Mouse (Mus musculus): ENCODE measurements around the gene Cct6b. TPM values are rescaled to one million over a fixed set of nuclear protein-coding genes. Genes with fewer than 3 reads are reported as not detected.

Gene Cct6b
- 0.16 and 0.23 TPM in 2 replicates for polyA plus RNA-seq (2015; fragmentation: Nextera tagmentation; extraction: Ambion mirVana)

- Histone ChIP-seq H3K4me3 (replicated peaks; ENCODE audit: low read length) (peak within 1 kb of the TSS; percentile 83), H3K9ac (ENCODE audit: low read length) (peak within 1 kb of the TSS; percentile 86), H3K36me3 (ENCODE audit: control insufficient read depth, insufficient read depth, low read length) (peaks cover 3% of the 10 kb centered on the region; the same call in 1 of the 2 replicates), H3K4me2 (ENCODE audit: low read depth, low read length) (peak within 1 kb of the TSS; percentile 99), H3K4me1 (ENCODE audit: control insufficient read depth, insufficient read depth, low read length) (peaks cover 14% of the 10 kb centered on the region), H3K9me3 (replicated peaks; ENCODE audit: control insufficient read depth, low read length) (peaks cover 4% of the 10 kb centered on the region; the same call in 1 of the 2 replicates), H3K27ac (ENCODE audit: low read length) (peak within 1 kb of the TSS; percentile 91), H3K27me3 (ENCODE audit: control insufficient read depth, insufficient read depth, low read length) (no peaks in the 10 kb centered on the region)
- under 1% methylated on average over 44 of the region's 44 CpGs for WGBS
- peak; percentile 99 for ATAC-seq (ENCODE audit: insufficient read depth, low FRiP score)
These were observed at the start of gene Cct6b, which contains the start of gene Zfp830 for GRCm38 (mm10) chr11:82763742-82764437. TSS of gene Cct6b (minus strand) at chr11:82764321. TSS of gene Zfp830 (plus strand) at chr11:82764345.

DNA sequence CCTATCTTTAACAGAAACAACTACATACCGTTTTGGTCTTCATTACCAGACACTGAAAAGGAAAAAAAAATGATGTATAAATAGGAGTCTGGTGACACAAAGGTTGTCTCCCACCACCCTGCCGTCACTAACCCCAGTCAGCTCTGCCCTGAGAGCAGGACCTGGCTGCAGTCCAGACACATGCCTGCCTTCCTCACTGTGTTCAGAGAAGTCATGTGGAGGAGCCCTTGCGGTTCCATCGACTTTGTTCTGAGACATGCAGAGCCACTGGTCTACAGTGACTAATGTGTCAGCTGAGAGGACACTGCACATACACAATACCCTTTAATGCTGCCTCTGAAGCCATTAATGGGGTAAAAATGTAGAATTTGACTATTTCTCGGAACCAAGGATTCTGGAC lies 44.4 kb upstream of the Cct6b start:
- Histone ChIP-seq H3K4me1 (ENCODE audit: control insufficient read depth, insufficient read depth, low read length) (peaks cover 6% of the 10 kb centered on the region; the same call in 1 of the 2 replicates), H3K9ac (ENCODE audit: low read length) (no peak overlapping the region), H3K4me3 (replicated peaks; ENCODE audit: low read length) (no peak overlapping the region), H3K27ac (ENCODE audit: low read length) (no peak overlapping the region), H3K9me3 (replicated peaks; ENCODE audit: control insufficient read depth, low read length) (no peaks in the 10 kb centered on the region), H3K36me3 (ENCODE audit: control insufficient read depth, insufficient read depth, low read length) (no peaks in the 10 kb centered on the region; the same call in 1 of the 2 replicates), H3K4me2 (ENCODE audit: low read depth, low read length) (no peak overlapping the region), H3K27me3 (ENCODE audit: control insufficient read depth, insufficient read depth, low read length) (no peaks in the 10 kb centered on the region)
- no peak for ATAC-seq (ENCODE audit: insufficient read depth, low FRiP score)
- WGBS = 76% methylated on average over 5 of the region's 5 CpGs

DNA sequence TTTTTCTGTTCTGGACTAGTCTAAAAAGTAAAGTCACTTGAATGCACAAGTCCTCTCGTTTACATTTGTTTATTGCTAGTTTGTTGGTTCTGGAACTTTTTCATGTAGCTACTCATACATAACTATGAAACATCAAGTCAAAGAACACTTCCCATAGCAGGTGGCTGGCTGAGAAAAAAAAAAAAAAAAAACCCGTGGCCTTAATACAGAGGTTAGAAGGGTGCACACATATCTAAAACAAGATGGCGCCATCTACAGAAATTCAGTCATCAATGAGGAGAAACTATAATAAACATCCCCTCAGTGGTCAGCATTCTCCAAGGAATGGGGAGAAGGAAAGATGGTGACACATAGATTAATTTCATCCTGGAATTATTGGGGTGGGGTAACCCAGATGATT lies 43.2 kb upstream of the Cct6b start:
- WGBS = 71% methylated on average over 3 of the region's 3 CpGs
- no peak overlapping the region for H3K9ac ChIP-seq (ENCODE audit: low read length)
- 0 out of 2 replicates have a peak, but pooled peaks cover 2% of the 10 kb centered on the region for H3K4me1 ChIP-seq (ENCODE audit: control insufficient read depth, insufficient read depth, low read length)
- H3K27me3 ChIP-seq (ENCODE audit: control insufficient read depth, insufficient read depth, low read length) = no peaks in the 10 kb centered on the region
- no peak overlapping the region for H3K4me3 ChIP-seq (replicated peaks; ENCODE audit: low read length)
- H3K36me3 ChIP-seq (ENCODE audit: control insufficient read depth, insufficient read depth, low read length) = no peaks in the 10 kb centered on the region; the same call in 1 of the 2 replicates
- no peak overlapping the region for H3K4me2 ChIP-seq (ENCODE audit: low read depth, low read length)
- no peak for ATAC-seq (ENCODE audit: insufficient read depth, low FRiP score)
- H3K27ac ChIP-seq (ENCODE audit: low read length) = no peak overlapping the region
- no peaks in the 10 kb centered on the region for H3K9me3 ChIP-seq (replicated peaks; ENCODE audit: control insufficient read depth, low read length)

GRCm38 (mm10) chr11:82806656-82807055 lies 42.5 kb upstream of the Cct6b start:
- H3K9ac ChIP-seq (ENCODE audit: low read length) = no peak overlapping the region
- 0 out of 2 replicates have a peak, but pooled peaks cover 2% of the 10 kb centered on the region for H3K4me1 ChIP-seq (ENCODE audit: control insufficient read depth, insufficient read depth, low read length)
- no peaks in the 10 kb centered on the region for H3K27me3 ChIP-seq (ENCODE audit: control insufficient read depth, insufficient read depth, low read length)
- H3K36me3 ChIP-seq (ENCODE audit: control insufficient read depth, insufficient read depth, low read length) = no peaks in the 10 kb centered on the region; the same call in 1 of the 2 replicates
- no peak overlapping the region for H3K4me3 ChIP-seq (replicated peaks; ENCODE audit: low read length)
- no peak for ATAC-seq (ENCODE audit: insufficient read depth, low FRiP score)
- WGBS = 47% methylated on average over 3 of the region's 3 CpGs
- H3K4me2 ChIP-seq (ENCODE audit: low read depth, low read length) = no peak overlapping the region
- H3K9me3 ChIP-seq (replicated peaks; ENCODE audit: control insufficient read depth, low read length) = no peaks in the 10 kb centered on the region
- no peak overlapping the region for H3K27ac ChIP-seq (ENCODE audit: low read length)

DNA sequence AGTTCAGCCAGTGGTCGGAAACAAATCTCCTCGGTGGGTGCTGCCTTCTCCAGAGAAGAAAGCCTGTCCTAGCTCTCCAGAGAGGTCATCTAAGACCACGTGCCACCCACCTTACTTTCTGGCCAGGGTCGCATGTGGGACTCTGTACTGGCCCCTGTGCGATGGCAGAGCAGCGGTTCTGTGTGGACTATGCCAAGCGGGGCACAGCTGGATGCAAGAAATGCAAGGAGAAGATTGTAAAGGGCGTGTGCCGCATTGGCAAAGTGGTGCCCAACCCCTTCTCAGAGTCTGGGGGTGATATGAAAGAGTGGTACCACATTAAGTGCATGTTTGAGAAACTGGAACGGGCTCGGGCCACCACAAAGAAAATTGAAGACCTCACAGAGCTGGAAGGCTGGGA lies 19.3 kb upstream of the Cct6b start:
- Histone ChIP-seq H3K4me3 (replicated peaks; ENCODE audit: low read length) (no peak overlapping the region), H3K4me2 (ENCODE audit: low read depth, low read length) (no peak overlapping the region), H3K4me1 (ENCODE audit: control insufficient read depth, insufficient read depth, low read length) (peaks cover 16% of the 10 kb centered on the region), H3K9me3 (replicated peaks; ENCODE audit: control insufficient read depth, low read length) (no peaks in the 10 kb centered on the region), H3K9ac (ENCODE audit: low read length) (no peak overlapping the region), H3K27ac (ENCODE audit: low read length) (0 out of 2 replicates have a peak overlapping the region, but pooled peaks have one; percentile 25), H3K27me3 (ENCODE audit: control insufficient read depth, insufficient read depth, low read length) (no peaks in the 10 kb centered on the region), H3K36me3 (ENCODE audit: control insufficient read depth, insufficient read depth, low read length) (peaks cover 21% of the 10 kb centered on the region)
- WGBS = 84% methylated on average over 11 of the region's 11 CpGs
- no peak for ATAC-seq (ENCODE audit: insufficient read depth, low FRiP score)

- H3K9ac ChIP-seq (ENCODE audit: low read length) = peak overlapping the region; percentile 84
- H3K4me3 ChIP-seq (replicated peaks; ENCODE audit: low read length) = peak overlapping the region; percentile 64
- no peaks in the 10 kb centered on the region for H3K27me3 ChIP-seq (ENCODE audit: control insufficient read depth, insufficient read depth, low read length)
- peaks cover 16% of the 10 kb centered on the region for H3K4me1 ChIP-seq (ENCODE audit: control insufficient read depth, insufficient read depth, low read length)
- H3K27ac ChIP-seq (ENCODE audit: low read length) = peak overlapping the region; percentile 96
- H3K36me3 ChIP-seq (ENCODE audit: control insufficient read depth, insufficient read depth, low read length) = peaks cover 14% of the 10 kb centered on the region
- H3K4me2 ChIP-seq (ENCODE audit: low read depth, low read length) = peak overlapping the region; percentile 57
- WGBS = 39% methylated on average over 6 of the region's 6 CpGs
- no peak for ATAC-seq (ENCODE audit: insufficient read depth, low FRiP score)
- no peaks in the 10 kb centered on the region for H3K9me3 ChIP-seq (replicated peaks; ENCODE audit: control insufficient read depth, low read length)
These were observed 18.1 kb upstream of the Cct6b start for GRCm38 (mm10) chr11:82782197-82782596.

- H3K4me1 ChIP-seq (ENCODE audit: control insufficient read depth, insufficient read depth, low read length) = peaks cover 16% of the 10 kb centered on the region
- no peaks in the 10 kb centered on the region for H3K9me3 ChIP-seq (replicated peaks; ENCODE audit: control insufficient read depth, low read length)
- H3K4me2 ChIP-seq (ENCODE audit: low read depth, low read length) = peak within 1 kb of the TSS; percentile 63
- H3K27ac ChIP-seq (ENCODE audit: low read length) = peak within 1 kb of the TSS; percentile 96
- WGBS = under 1% methylated on average over 69 of the region's 90 CpGs
- H3K27me3 ChIP-seq (ENCODE audit: control insufficient read depth, insufficient read depth, low read length) = no peaks in the 10 kb centered on the region
- ATAC-seq (ENCODE audit: insufficient read depth, low FRiP score) = peak; percentile 95
- H3K36me3 ChIP-seq (ENCODE audit: control insufficient read depth, insufficient read depth, low read length) = peaks cover 9% of the 10 kb centered on the region
- peak within 1 kb of the TSS; percentile 84 for H3K9ac ChIP-seq (ENCODE audit: low read length)
- peak within 1 kb of the TSS; percentile 64 for H3K4me3 ChIP-seq (replicated peaks; ENCODE audit: low read length)
These were observed 17.1 kb upstream of the Cct6b start, which contains the start of gene Lig3 for GRCm38 (mm10) chr11:82780983-82781903. TSS of gene Lig3 (plus strand) at chr11:82781108.

- no peaks in the 10 kb centered on the region for H3K9me3 ChIP-seq (replicated peaks; ENCODE audit: control insufficient read depth, low read length)
- peak overlapping the region; percentile 84 for H3K9ac ChIP-seq (ENCODE audit: low read length)
- 34% methylated on average over 5 of the region's 5 CpGs for WGBS
- peaks cover 16% of the 10 kb centered on the region for H3K4me1 ChIP-seq (ENCODE audit: control insufficient read depth, insufficient read depth, low read length)
- peak overlapping the region; percentile 63 for H3K4me2 ChIP-seq (ENCODE audit: low read depth, low read length)
- ATAC-seq (ENCODE audit: insufficient read depth, low FRiP score) = no peak
- H3K27me3 ChIP-seq (ENCODE audit: control insufficient read depth, insufficient read depth, low read length) = no peaks in the 10 kb centered on the region
- H3K4me3 ChIP-seq (replicated peaks; ENCODE audit: low read length) = peak overlapping the region; percentile 64
- peak overlapping the region; percentile 96 for H3K27ac ChIP-seq (ENCODE audit: low read length)
- peaks cover 4% of the 10 kb centered on the region; the same call in 1 of the 2 replicates for H3K36me3 ChIP-seq (ENCODE audit: control insufficient read depth, insufficient read depth, low read length)
These were observed 16.0 kb upstream of the Cct6b start for GRCm38 (mm10) chr11:82780134-82780533.
